Mouse (Mus musculus) embryonic facial prominence, embryonic 14.5 days (tissue): Measurements from ENCODE around the gene Gins2. TPM values are rescaled to one million over a fixed set of nuclear protein-coding genes. Genes with fewer than 3 reads are reported as not detected.

Experiments used
- ATAC-seq: fragments of 200-750 bp; cut with Nextera tagmentation; 2 replicates; pipeline ENCODE4 v1.8.0; 2017; ENCODE audit warnings: low read depth, moderate number of reproducible peaks, moderate TSS enrichment
- DNase-seq: peaks from one replicate; pipeline ENCODE4 v3.0.0-alpha.2; 2015; ENCODE audit warnings: low spot score
- H3K27ac ChIP-seq: fragments of 300-500 bp; sonication (generic); replicated peaks from 2 replicates; pipeline ENCODE4 v1.5.1; 2014; ENCODE audit warnings: low read depth, mild to moderate bottlenecking, low read length, moderate library complexity
- H3K27me3 ChIP-seq: fragments of 300-500 bp; sonication (generic); replicated peaks from 2 replicates; pipeline ENCODE4 v1.6.1; 2014; ENCODE audit warnings: low read length; ENCODE audit not compliant: control insufficient read depth, insufficient read depth
- H3K36me3 ChIP-seq: fragments of 300-500 bp; sonication (generic); 2 replicates; pipeline ENCODE4 v1.6.1; 2014; ENCODE audit warnings: low read length, mixed read lengths; ENCODE audit not compliant: control insufficient read depth, insufficient read depth
- H3K4me1 ChIP-seq: fragments of 300-500 bp; sonication (generic); 2 replicates; pipeline ENCODE4 v1.6.1; 2014; ENCODE audit warnings: antibody characterized with exemption, low read length; ENCODE audit not compliant: control insufficient read depth, insufficient read depth
- H3K4me2 ChIP-seq: fragments of 300-500 bp; sonication (generic); 2 replicates; pipeline ENCODE4 v1.6.1; 2014; ENCODE audit warnings: low read depth, mild to moderate bottlenecking, low read length, moderate library complexity, mixed read lengths
- H3K4me3 ChIP-seq: fragments of 300-500 bp; sonication (generic); 2 replicates; pipeline ENCODE4 v1.5.1; 2014; ENCODE audit warnings: low read depth, mild to moderate bottlenecking, low read length
- H3K9ac ChIP-seq: fragments of 300-500 bp; sonication (generic); 2 replicates; pipeline ENCODE4 v1.6.1; 2014; ENCODE audit warnings: low read depth, mild to moderate bottlenecking, low read length, moderate library complexity, mixed read lengths
- H3K9me3 ChIP-seq: fragments of 300-500 bp; sonication (generic); 2 replicates; pipeline ENCODE4 v1.6.1; 2016; ENCODE audit warnings: low read length; ENCODE audit not compliant: control insufficient read depth
- WGBS: fragments of 180-500 bp; shearing (Covaris S2); extraction: QIAGEN DNeasy Blood & Tissue Kit; methylation state at CpG from one replicate; pipeline ENCODE4 v1.1.7; 2014; 5-methylcytosine and 5-hydroxymethylcytosine counted together
- polyA plus RNA-seq: library from polyadenylated mRNA; unstranded; fragments of >200 nt; fragmentation: Nextera tagmentation; extraction: Ambion mirVana; gene quantifications from 2 replicates; pipeline ENCODE4 v1.2.1, GENCODE M21; 2014

Gene Gins2
- polyA plus RNA-seq, 1 experiment from 2014 or later, result 82.7 TPM

- DNase-seq (no peak), ATAC-seq (no peak)
- no peak overlapping the region for H3K27ac ChIP-seq
- 80% methylated on average over 2 of the region's 4 CpGs for WGBS
- H3K4me2 ChIP-seq, result no peak overlapping the region
- peaks cover 57% of the 10 kb centered on the region for H3K4me1 ChIP-seq
- no peak overlapping the region for H3K4me3 ChIP-seq
- no peaks in the 10 kb centered on the region for H3K9me3 ChIP-seq
- H3K27me3 ChIP-seq, result no peaks in the 10 kb centered on the region
- H3K9ac ChIP-seq, result no peak overlapping the region
- H3K36me3 ChIP-seq, result 0 out of 2 replicates have a peak, but pooled peaks cover 4% of the 10 kb centered on the region
Measured at GRCm38 (mm10) chr8:120558162-120558561, 30.9 kb downstream of the Gins2 start.

GRCm38 (mm10) chr8:120557170-120557965 is 31.7 kb downstream of the Gins2 start:
- Histone ChIP-seq H3K9ac (no peak overlapping the region), H3K9me3 (no peaks in the 10 kb centered on the region), H3K4me2 (no peak overlapping the region), H3K4me1 (peaks cover 49% of the 10 kb centered on the region), H3K27ac (no peak overlapping the region), H3K36me3 (0 out of 2 replicates have a peak, but pooled peaks cover 4% of the 10 kb centered on the region), H3K4me3 (no peak overlapping the region), H3K27me3 (no peaks in the 10 kb centered on the region)
- 51% methylated on average over 14 of the region's 15 CpGs for WGBS
- DNase-seq, result no peak
- ATAC-seq, result peak; percentile 27; the same call in 1 of the 2 replicates

DNA sequence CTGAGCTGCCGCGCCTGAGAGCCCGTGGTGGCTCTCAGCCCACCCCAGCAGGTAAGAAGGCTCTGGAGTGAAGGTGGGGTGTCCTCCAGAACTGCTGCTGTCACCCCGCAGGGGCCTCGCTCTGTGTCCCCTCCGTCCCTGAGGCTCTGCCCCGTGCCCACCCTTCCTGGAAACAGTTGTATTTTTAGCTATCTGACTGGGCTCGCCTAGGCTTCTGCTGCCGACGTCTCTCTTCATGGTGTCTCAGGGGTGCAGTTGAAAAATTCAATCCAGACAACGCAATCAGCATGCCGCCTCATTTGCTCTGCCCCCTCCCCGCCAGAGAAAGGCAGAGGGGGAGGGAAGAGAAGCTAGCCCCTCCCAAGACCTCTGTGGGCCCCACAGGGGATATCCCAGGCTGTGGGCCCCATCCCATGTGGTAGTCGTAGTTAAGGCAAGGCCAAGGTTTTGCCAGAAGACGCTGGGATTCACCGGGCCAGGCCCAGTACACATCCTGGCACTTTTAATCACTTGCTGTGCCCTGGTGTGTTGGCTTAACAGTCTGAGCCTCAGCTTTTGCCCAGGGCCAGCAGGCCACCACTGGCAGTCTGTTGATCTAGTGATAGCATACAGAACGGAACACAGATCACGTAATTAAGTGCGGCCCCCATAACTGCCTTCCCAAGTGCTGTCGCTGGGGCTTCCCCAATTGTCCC is 32.8 kb downstream of the Gins2 start:
- Histone ChIP-seq H3K27me3 (no peaks in the 10 kb centered on the region), H3K4me3 (no peak overlapping the region), H3K4me1 (peaks cover 48% of the 10 kb centered on the region), H3K9ac (no peak overlapping the region), H3K4me2 (0 out of 2 replicates have a peak overlapping the region, but pooled peaks have one; percentile 2), H3K36me3 (0 out of 2 replicates have a peak, but pooled peaks cover 4% of the 10 kb centered on the region), H3K9me3 (no peaks in the 10 kb centered on the region), H3K27ac (peak overlapping the region; percentile 24)
- ATAC-seq, result no peak
- DNase-seq, result peak; percentile 63
- WGBS, result 42% methylated on average over 19 of the region's 20 CpGs

GRCm38 (mm10) chr8:120554466-120555039 is 34.6 kb downstream of the Gins2 start:
- Histone ChIP-seq H3K9me3 (no peaks in the 10 kb centered on the region), H3K4me1 (peaks cover 58% of the 10 kb centered on the region), H3K4me3 (no peak overlapping the region), H3K9ac (no peak overlapping the region), H3K27me3 (no peaks in the 10 kb centered on the region), H3K4me2 (no peak overlapping the region), H3K27ac (no peak overlapping the region), H3K36me3 (0 out of 2 replicates have a peak, but pooled peaks cover 4% of the 10 kb centered on the region)
- 86% methylated on average over 18 of the region's 18 CpGs for WGBS
- no peak for ATAC-seq
- no peak for DNase-seq

DNA sequence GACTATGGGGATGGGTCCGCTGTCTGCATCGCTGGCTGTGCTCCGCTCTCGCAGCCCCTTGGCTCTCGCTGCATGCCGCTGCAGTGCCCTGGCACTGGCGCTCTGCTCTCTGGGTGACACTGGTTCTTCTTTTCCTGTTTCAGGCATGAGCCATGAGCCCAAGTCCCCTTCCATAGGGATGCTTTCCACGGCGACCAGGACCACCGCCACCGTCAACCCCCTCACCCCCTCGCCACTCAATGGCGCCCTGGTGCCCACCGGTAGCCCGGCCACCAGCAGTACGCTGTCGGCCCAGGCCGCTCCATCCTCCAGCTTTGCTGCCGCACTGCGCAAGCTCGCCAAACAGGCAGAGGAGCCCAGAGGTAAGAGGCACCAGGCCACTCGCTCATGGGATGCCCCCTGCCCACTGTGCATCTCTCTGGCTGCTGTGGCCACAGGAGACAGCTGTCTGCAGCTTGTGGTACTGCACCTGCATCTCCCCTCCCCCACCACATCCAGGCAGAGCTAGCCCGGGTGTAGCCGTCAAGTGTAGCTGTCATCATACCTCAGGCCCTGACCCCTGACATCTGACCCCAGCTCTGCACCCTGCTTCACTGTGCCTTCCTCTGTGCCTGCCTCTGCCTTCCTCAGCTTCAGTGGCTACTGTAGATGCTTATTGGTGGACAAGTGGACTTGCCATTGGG is 35.5 kb downstream of the Gins2 start:
- no peak overlapping the region for H3K27ac ChIP-seq
- no peak overlapping the region for H3K4me2 ChIP-seq
- 85% methylated on average over 22 of the region's 24 CpGs for WGBS
- H3K9ac ChIP-seq, result no peak overlapping the region
- H3K27me3 ChIP-seq, result no peaks in the 10 kb centered on the region
- no peaks in the 10 kb centered on the region for H3K9me3 ChIP-seq
- peaks cover 56% of the 10 kb centered on the region for H3K4me1 ChIP-seq
- DNase-seq (no peak), ATAC-seq (no peak)
- H3K4me3 ChIP-seq, result no peak overlapping the region
- H3K36me3 ChIP-seq, result no peaks in the 10 kb centered on the region

DNA sequence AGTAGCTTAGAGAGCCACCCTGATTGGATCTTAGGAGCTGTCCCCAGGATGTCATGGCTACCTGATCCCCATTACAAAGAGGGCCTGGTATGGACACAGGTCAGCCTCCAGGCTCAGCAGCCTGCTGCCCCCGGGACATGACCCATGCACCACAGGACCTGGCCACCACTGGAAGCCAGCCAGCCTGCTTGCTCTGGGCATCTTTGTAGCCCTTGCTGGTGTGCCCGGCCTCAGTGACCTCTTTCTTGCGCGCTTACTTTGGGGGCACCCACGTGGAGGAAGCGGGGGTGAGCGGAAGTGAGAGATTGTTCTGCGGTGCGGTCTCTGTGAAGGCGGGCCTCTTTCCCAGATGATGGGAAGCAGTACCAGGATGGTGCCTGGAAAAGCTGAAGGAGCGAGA is 36.6 kb downstream of the Gins2 start:
- H3K4me3 ChIP-seq, result no peak overlapping the region
- H3K36me3 ChIP-seq, result no peaks in the 10 kb centered on the region
- H3K9ac ChIP-seq, result no peak overlapping the region
- H3K4me2 ChIP-seq, result no peak overlapping the region
- no peaks in the 10 kb centered on the region for H3K27me3 ChIP-seq
- 77% methylated on average over 11 of the region's 11 CpGs for WGBS
- H3K4me1 ChIP-seq, result peaks cover 60% of the 10 kb centered on the region
- H3K27ac ChIP-seq, result no peak overlapping the region
- no peaks in the 10 kb centered on the region for H3K9me3 ChIP-seq
- ATAC-seq, result no peak
- DNase-seq, result no peak

- Histone ChIP-seq H3K4me3 (no peak overlapping the region), H3K36me3 (no peaks in the 10 kb centered on the region), H3K9me3 (no peaks in the 10 kb centered on the region), H3K4me2 (no peak overlapping the region), H3K27me3 (no peaks in the 10 kb centered on the region), H3K27ac (no peak overlapping the region), H3K9ac (no peak overlapping the region), H3K4me1 (peaks cover 59% of the 10 kb centered on the region)
- 79% methylated on average over 3 of the region's 3 CpGs for WGBS
- DNase-seq, result no peak
- no peak for ATAC-seq
Measured at GRCm38 (mm10) chr8:120551677-120551980, 37.5 kb downstream of the Gins2 start.

DNA sequence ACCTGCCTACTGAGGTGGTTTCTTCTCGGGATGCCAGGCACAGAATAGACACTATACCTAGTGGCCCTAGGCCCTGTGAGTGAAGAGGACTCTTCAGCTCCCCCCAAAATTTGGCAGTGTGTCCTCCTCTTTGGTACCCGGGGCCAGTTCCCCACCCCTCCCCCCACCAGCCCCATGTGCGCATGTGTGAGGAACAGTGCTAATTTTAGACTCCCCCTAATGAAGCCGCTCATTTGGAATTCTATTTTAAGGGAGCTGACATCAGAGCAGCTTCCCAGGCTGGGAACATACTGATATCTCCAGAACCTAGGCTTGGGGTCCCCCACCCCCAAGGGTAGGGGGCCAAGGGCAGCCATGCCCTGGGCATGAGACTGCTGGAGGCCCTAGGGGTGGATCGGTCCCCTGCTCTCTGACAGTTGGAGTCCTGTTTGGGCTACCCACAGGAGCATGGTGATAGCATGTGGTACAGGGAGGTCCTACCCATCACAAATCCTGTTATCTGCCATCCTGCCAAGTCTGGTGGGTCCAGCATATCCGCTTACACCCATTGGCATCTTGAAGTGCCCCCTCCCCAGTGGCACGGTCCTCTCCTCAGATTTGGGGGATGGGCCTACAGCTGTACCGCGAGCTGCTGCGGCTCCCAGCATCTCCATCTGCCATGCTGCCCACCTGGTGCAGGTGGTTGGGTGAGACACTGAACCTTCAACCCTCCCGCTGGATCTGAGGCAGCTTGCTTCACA is 38.0 kb downstream of the Gins2 start:
- ATAC-seq, result no peak
- H3K4me1 ChIP-seq, result peaks cover 54% of the 10 kb centered on the region
- no peak overlapping the region for H3K9ac ChIP-seq
- H3K27ac ChIP-seq, result no peak overlapping the region
- no peaks in the 10 kb centered on the region for H3K9me3 ChIP-seq
- H3K4me2 ChIP-seq, result no peak overlapping the region
- no peak overlapping the region for H3K4me3 ChIP-seq
- no peaks in the 10 kb centered on the region for H3K36me3 ChIP-seq
- 62% methylated on average over 11 of the region's 11 CpGs for WGBS
- no peak for DNase-seq
- no peaks in the 10 kb centered on the region for H3K27me3 ChIP-seq
